Mouse (Mus musculus): Measurements from ENCODE around the gene Rnf6.

GRCm38 (mm10) chr5:146245646-146246370 is 24.5 kb upstream of the Rnf6 start:
- TF ChIP-seq CTCF (IDR thresholded peaks at IDR 0.05; ENCODE audit: control insufficient read depth, insufficient read depth, insufficient read length) (no peak), CEBPB (IDR thresholded peaks at IDR 0.05; ENCODE audit: low read depth) (no peak), MAX (IDR thresholded peaks at IDR 0.05) (no peak), USF1 (IDR thresholded peaks at IDR 0.05; ENCODE audit: low read depth) (no peak)

All from C2C12 (cell line).